Mouse (Mus musculus) embryonic facial prominence, embryonic 10.5 days (tissue): ENCODE results near the gene Bmp15. TPM values are rescaled to one million over a fixed set of nuclear protein-coding genes. Genes with fewer than 3 reads are reported as not detected.

Experiments used
- DNase-seq: peaks from one replicate; pipeline ENCODE4 v3.0.0-alpha.2; 2017; ENCODE audit warnings: low spot score
- H3K27ac ChIP-seq: fragments of 300-500 bp; sonication (generic); replicated peaks from 2 replicates; pipeline ENCODE4 v1.5.1; 2016; ENCODE audit warnings: mild to moderate bottlenecking
- H3K27me3 ChIP-seq: fragments of 300-500 bp; sonication (generic); replicated peaks from 2 replicates; pipeline ENCODE4 v1.6.1; 2016; ENCODE audit warnings: low read depth, mild to moderate bottlenecking; ENCODE audit not compliant: poor library complexity, severe bottlenecking
- H3K36me3 ChIP-seq: fragments of 300-500 bp; sonication (generic); replicated peaks from 2 replicates; pipeline ENCODE4 v1.6.1; 2016; ENCODE audit warnings: mild to moderate bottlenecking, moderate library complexity
- H3K4me1 ChIP-seq: fragments of 300-500 bp; sonication (generic); 2 replicates; pipeline ENCODE4 v1.6.1; 2016
- H3K4me3 ChIP-seq: fragments of 300-500 bp; sonication (generic); 2 replicates; pipeline ENCODE4 v1.5.1; 2016; ENCODE audit warnings: mild to moderate bottlenecking, moderate library complexity
- H3K9me3 ChIP-seq: fragments of 300-500 bp; sonication (generic); 2 replicates; pipeline ENCODE4 v1.6.1; 2016; ENCODE audit warnings: mild to moderate bottlenecking
- WGBS: fragments of 180-500 bp; shearing (Covaris S2); methylation state at CpG from one replicate; pipeline ENCODE4 v1.1.7; 2016; 5-methylcytosine and 5-hydroxymethylcytosine counted together
- polyA plus RNA-seq: library from polyadenylated mRNA; unstranded; fragments of >200 nt; fragmentation: Nextera tagmentation; extraction: Ambion mirVana; gene quantifications from 2 replicates; pipeline ENCODE4 v1.2.1, GENCODE M21; 2016

The Bmp15 gene
- 0.05 TPM in 1 of 2 replicates, not detected in the other for polyA plus RNA-seq

- no peaks in the 10 kb centered on the region for H3K9me3 ChIP-seq
- WGBS, result 75% methylated on average over 3 of the region's 3 CpGs
- H3K4me1 ChIP-seq, result no peaks in the 10 kb centered on the region
- no peak within 1 kb of the TSS for H3K27ac ChIP-seq
- no peak for DNase-seq
- no peaks in the 10 kb centered on the region for H3K36me3 ChIP-seq
- no peak within 1 kb of the TSS for H3K4me3 ChIP-seq
- no peaks in the 10 kb centered on the region for H3K27me3 ChIP-seq
These were observed at the start of gene Bmp15 for GRCm38 (mm10) chrX:6320621-6321020. Gene Bmp15, minus strand, starts transcription at chrX:6320721.

GRCm38 (mm10) chrX:6368822-6369221 is 48.3 kb upstream of the Bmp15 start:
- Histone ChIP-seq H3K4me3 (no peak overlapping the region), H3K36me3 (no peaks in the 10 kb centered on the region), H3K9me3 (no peaks in the 10 kb centered on the region), H3K4me1 (no peaks in the 10 kb centered on the region), H3K27me3 (no peaks in the 10 kb centered on the region), H3K27ac (no peak overlapping the region)
- DNase-seq, result no peak
- WGBS, result 83% methylated on average over 1 of the region's 1 CpGs

- WGBS, result 76% methylated on average over 6 of the region's 6 CpGs
These were observed 37.1 kb upstream of the Bmp15 start for GRCm38 (mm10) chrX:6357503-6358114.

DNA sequence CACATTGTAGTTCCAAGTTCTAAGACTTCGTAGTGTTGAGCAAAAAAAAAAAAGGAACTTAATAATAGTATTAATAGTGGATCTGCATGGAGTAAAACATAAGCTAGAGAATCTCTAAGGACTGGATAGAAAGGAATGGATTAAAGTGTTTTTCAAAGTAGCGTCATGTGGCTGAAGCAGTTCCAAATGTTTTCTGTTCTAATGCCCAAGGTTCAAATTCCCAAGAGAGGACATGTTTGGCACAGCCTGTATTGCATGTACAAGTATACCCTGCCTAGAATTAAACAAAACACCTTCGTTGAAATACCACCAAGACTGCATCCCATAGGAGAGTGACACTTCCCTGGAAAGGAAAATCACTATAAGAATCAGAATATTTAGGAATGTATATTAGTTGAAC is 36.4 kb upstream of the Bmp15 start:
- Histone ChIP-seq H3K4me1 (no peaks in the 10 kb centered on the region), H3K36me3 (no peaks in the 10 kb centered on the region), H3K27me3 (no peaks in the 10 kb centered on the region), H3K4me3 (no peak overlapping the region), H3K27ac (no peak overlapping the region), H3K9me3 (no peaks in the 10 kb centered on the region)
- no peak for DNase-seq
- WGBS, result 79% methylated on average over 3 of the region's 3 CpGs

More at GRCm38 (mm10) chrX:6357503-6358114, 37.1 kb upstream of the Bmp15 start:
- no peaks in the 10 kb centered on the region for H3K36me3 ChIP-seq
- no peak for DNase-seq
- no peaks in the 10 kb centered on the region for H3K27me3 ChIP-seq
- H3K9me3 ChIP-seq, result no peaks in the 10 kb centered on the region
- no peaks in the 10 kb centered on the region for H3K4me1 ChIP-seq
- H3K27ac ChIP-seq, result no peak overlapping the region
- no peak overlapping the region for H3K4me3 ChIP-seq

DNA sequence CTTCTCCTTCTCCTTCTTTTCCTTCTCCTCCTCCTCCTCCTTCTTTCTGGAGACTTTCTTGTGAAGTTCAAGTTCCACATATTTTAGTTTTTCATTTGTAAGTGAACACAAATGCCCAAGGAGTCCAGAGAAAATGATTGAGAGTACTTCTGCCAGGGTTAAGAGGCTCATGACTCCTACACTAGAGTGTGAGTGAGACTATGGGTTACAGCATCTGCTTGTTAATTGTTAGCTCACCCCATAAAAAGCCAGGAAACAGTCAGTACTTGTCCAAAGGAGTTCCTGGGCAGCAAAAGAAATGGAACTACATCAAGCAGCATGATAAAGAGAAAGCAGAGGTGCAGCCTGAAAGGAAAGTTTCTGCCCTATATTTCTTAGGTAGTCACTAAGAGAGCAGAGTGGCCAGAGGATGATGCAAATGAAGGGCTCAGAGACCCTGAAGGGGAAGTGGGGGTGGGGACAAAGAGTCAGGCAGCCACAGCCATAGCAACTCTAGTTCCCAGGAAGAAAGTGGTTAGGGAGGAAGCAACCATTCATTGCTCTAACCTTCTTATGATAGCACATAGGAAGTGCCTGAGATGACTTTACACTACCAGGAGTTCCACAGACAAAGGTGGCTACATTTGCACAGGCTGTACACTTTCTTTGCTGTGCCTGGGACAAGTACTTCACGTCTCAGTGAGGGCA is 24.9 kb upstream of the Bmp15 start:
- no peak overlapping the region for H3K27ac ChIP-seq
- no peaks in the 10 kb centered on the region for H3K9me3 ChIP-seq
- DNase-seq, result no peak
- no peak overlapping the region for H3K4me3 ChIP-seq
- no peaks in the 10 kb centered on the region for H3K27me3 ChIP-seq
- H3K36me3 ChIP-seq, result no peaks in the 10 kb centered on the region
- 85% methylated on average over 1 of the region's 1 CpGs for WGBS
- H3K4me1 ChIP-seq, result no peaks in the 10 kb centered on the region

GRCm38 (mm10) chrX:6324056-6324455 is 3.5 kb upstream of the Bmp15 start:
- DNase-seq, result peak; percentile 14
- WGBS, result 34% methylated on average over 1 of the region's 1 CpGs

DNA sequence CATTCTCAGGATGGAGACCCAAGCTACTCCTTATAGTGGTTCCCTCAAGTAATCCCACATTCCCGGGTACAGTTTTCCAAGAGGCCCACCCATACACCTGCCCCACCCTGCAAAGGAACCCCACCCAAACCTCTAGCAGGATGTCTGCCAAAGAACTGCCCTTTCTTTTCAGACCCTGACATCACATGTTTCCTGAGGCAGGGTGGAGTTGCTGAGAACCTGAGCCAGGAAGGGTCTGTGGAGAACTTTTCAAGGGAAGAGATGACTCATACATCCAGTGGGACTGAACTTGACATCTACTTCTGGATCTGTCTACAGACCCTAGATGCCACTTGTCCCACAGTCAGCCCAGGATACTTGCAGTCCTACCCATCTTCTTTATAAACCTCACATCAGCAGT is 2.8 kb downstream of the Bmp15 start:
- H3K27me3 ChIP-seq, result no peaks in the 10 kb centered on the region
- no peaks in the 10 kb centered on the region for H3K9me3 ChIP-seq
- DNase-seq, result no peak
- no peaks in the 10 kb centered on the region for H3K4me1 ChIP-seq
- H3K4me3 ChIP-seq, result no peak overlapping the region
- no peak overlapping the region for H3K27ac ChIP-seq
- H3K36me3 ChIP-seq, result no peaks in the 10 kb centered on the region
- WGBS, result 93% methylated on average over 1 of the region's 1 CpGs

More at GRCm38 (mm10) chrX:6324056-6324455, 3.5 kb upstream of the Bmp15 start:
- Histone ChIP-seq H3K27me3 (no peaks in the 10 kb centered on the region), H3K36me3 (no peaks in the 10 kb centered on the region), H3K4me3 (no peak overlapping the region), H3K9me3 (no peaks in the 10 kb centered on the region), H3K27ac (no peak overlapping the region), H3K4me1 (no peaks in the 10 kb centered on the region)

Other genes with a start within 250 kb of the Bmp15 start
- gene AU022751, start 237.3 kb downstream of the Bmp15 start, polyA plus RNA-seq, result not detected in 2 replicates
- gene Nudt10, start 147.7 kb downstream of the Bmp15 start, polyA plus RNA-seq, result 14.0 and 15.0 TPM in 2 replicates
- gene Shroom4, start 79.1 kb upstream of the Bmp15 start, polyA plus RNA-seq, result 8.8 and 9.4 TPM in 2 replicates